In genomic region chr5:150854506-150854905, GRCm38 (mm10) we compare ENCODE assay signal across 16 mouse cellular contexts.
DNase-seq lines count a peak whose midpoint lies in the region; ATAC-seq lines count a peak whose summit lies in the region.
"Had no signal": no experiment of that assay in that cellular context is flagged by ENCODE, and none has a peak within 500 bp of the region (broad histone marks: within the 10 kb centered on the region; RNA-seq: fewer than 3 reads in every experiment).

No protein-coding gene starts in this region.

- DNase-seq in forebrain, embryonic 14.5 days (ENCODE audit: low spot score), result peak; percentile 45
- DNase-seq in kidney, postnatal 14 days, result peak; percentile 6
- no peak for DNase-seq in kidney, adult 11 months
- peak; percentile 12 to 32 for DNase-seq in right cerebral cortex, adult 2 months (ENCODE audit: low spot score in 2 of 2)
- DNase-seq in right cerebral cortex, postnatal 25 days, result no peak
- peak; percentile 31 for DNase-seq in testis, postnatal 14 days (ENCODE audit: low spot score)
- DNase-seq: kidney, postnatal 25 days; lung, postnatal 36 days; right cerebral cortex, postnatal 14 days; thymus, postnatal 25 days had no signal

- no peak for ATAC-seq in forebrain, embryonic 14.5 days
- no peak for ATAC-seq in forebrain, embryonic 16.5 days
- no peak for ATAC-seq in intestine, embryonic 16.5 days
- ATAC-seq: midbrain, embryonic 16.5 days had no signal

- 39% methylated on average over 1 of the region's 1 CpGs for WGBS in forebrain, embryonic 14.5 days
- WGBS in forebrain, embryonic 16.5 days, result 35% methylated on average over 1 of the region's 1 CpGs
- 39% methylated on average over 1 of the region's 1 CpGs for WGBS in intestine, embryonic 16.5 days

- no peaks in the 10 kb centered on the region for H3K4me1 ChIP-seq in forebrain, embryonic 14.5 days (ENCODE audit: control insufficient read depth, insufficient read depth, low read length)
- peaks cover 2% of the 10 kb centered on the region; the same call in 1 of the 2 replicates for H3K4me1 ChIP-seq in forebrain, embryonic 16.5 days (replicated peaks; ENCODE audit: control insufficient read depth, insufficient read depth, low read length)
- H3K4me1 ChIP-seq in intestine, embryonic 16.5 days (ENCODE audit: control insufficient read depth, insufficient read depth, low read length), result peaks cover 2% of the 10 kb centered on the region; the same call in 1 of the 2 replicates
- H3K4me1 ChIP-seq: hindbrain, embryonic 15.5 days; limb, embryonic 15.5 days; neural tube, embryonic 12.5 days had no signal

- no peak overlapping the region for H3K9ac ChIP-seq in forebrain, embryonic 14.5 days (ENCODE audit: low read length)
- H3K9ac ChIP-seq in forebrain, embryonic 16.5 days (replicated peaks; ENCODE audit: low read depth, low read length), result no peak overlapping the region
- H3K9ac ChIP-seq in intestine, embryonic 16.5 days (ENCODE audit: low read depth, low read length), result no peak overlapping the region
- H3K9ac ChIP-seq: hindbrain, embryonic 15.5 days; limb, embryonic 15.5 days; neural tube, embryonic 12.5 days had no signal

- H3K9me3 ChIP-seq in forebrain, embryonic 14.5 days (replicated peaks; ENCODE audit: control insufficient read depth, low read length), result no peaks in the 10 kb centered on the region
- no peaks in the 10 kb centered on the region for H3K9me3 ChIP-seq in forebrain, embryonic 16.5 days (ENCODE audit: control insufficient read depth, low read length)
- no peaks in the 10 kb centered on the region for H3K9me3 ChIP-seq in intestine, embryonic 16.5 days (ENCODE audit: control insufficient read depth, low read length)
- H3K9me3 ChIP-seq: hindbrain, embryonic 15.5 days; limb, embryonic 15.5 days; neural tube, embryonic 12.5 days had no signal

- H3K27me3 ChIP-seq in forebrain, embryonic 14.5 days (replicated peaks; ENCODE audit: control insufficient read depth, insufficient read depth, low read length), result no peaks in the 10 kb centered on the region
- H3K27me3 ChIP-seq in forebrain, embryonic 16.5 days (replicated peaks; ENCODE audit: control insufficient read depth, insufficient read depth, low read length), result no peaks in the 10 kb centered on the region
- H3K27me3 ChIP-seq in intestine, embryonic 16.5 days (replicated peaks; ENCODE audit: control insufficient read depth, insufficient read depth, low read length), result no peaks in the 10 kb centered on the region
- H3K27me3 ChIP-seq: hindbrain, embryonic 15.5 days; limb, embryonic 15.5 days; neural tube, embryonic 12.5 days had no signal

- H3K27ac ChIP-seq in forebrain, embryonic 14.5 days (ENCODE audit: low read depth, low read length), result no peak overlapping the region
- H3K27ac ChIP-seq in forebrain, embryonic 16.5 days (ENCODE audit: low read length), result no peak overlapping the region
- H3K27ac ChIP-seq in intestine, embryonic 16.5 days (ENCODE audit: low read length), result no peak overlapping the region
- H3K27ac ChIP-seq: hindbrain, embryonic 15.5 days; limb, embryonic 15.5 days; neural tube, embryonic 12.5 days had no signal

- no peak overlapping the region for H3K4me2 ChIP-seq in forebrain, embryonic 14.5 days (ENCODE audit: low read length)
- H3K4me2 ChIP-seq in forebrain, embryonic 16.5 days (ENCODE audit: low read length), result no peak overlapping the region
- no peak overlapping the region for H3K4me2 ChIP-seq in intestine, embryonic 16.5 days (ENCODE audit: low read depth, low read length)
- H3K4me2 ChIP-seq: hindbrain, embryonic 15.5 days; limb, embryonic 15.5 days; neural tube, embryonic 12.5 days had no signal

- H3K4me3 ChIP-seq in forebrain, embryonic 14.5 days (ENCODE audit: low read depth, low read length), result no peak overlapping the region
- no peak overlapping the region for H3K4me3 ChIP-seq in forebrain, embryonic 16.5 days (replicated peaks; ENCODE audit: low read length)
- no peak overlapping the region for H3K4me3 ChIP-seq in intestine, embryonic 16.5 days (ENCODE audit: low read length)
- H3K4me3 ChIP-seq: hindbrain, embryonic 15.5 days; limb, embryonic 15.5 days; neural tube, embryonic 12.5 days had no signal

- no peaks in the 10 kb centered on the region for H3K36me3 ChIP-seq in forebrain, embryonic 14.5 days (ENCODE audit: control insufficient read depth, insufficient read depth, low read length)
- H3K36me3 ChIP-seq in forebrain, embryonic 16.5 days (ENCODE audit: control insufficient read depth, insufficient read depth), result no peaks in the 10 kb centered on the region
- H3K36me3 ChIP-seq in intestine, embryonic 16.5 days (ENCODE audit: control insufficient read depth, insufficient read depth, low read length), result no peaks in the 10 kb centered on the region
- H3K36me3 ChIP-seq: hindbrain, embryonic 15.5 days; limb, embryonic 15.5 days; neural tube, embryonic 12.5 days had no signal

Comparison
In these comparisons a context has a peak if more than half of its experiments do, and no peak if none do; other contexts are left out.
1. DNase-seq: peak in forebrain, embryonic 14.5 days (single experiment), kidney, postnatal 14 days (single experiment), right cerebral cortex, adult 2 months (2 of 2) and testis, postnatal 14 days (single experiment); none in kidney, adult 11 months (single experiment) and right cerebral cortex, postnatal 25 days (single experiment).